Mouse (Mus musculus): ENCODE results near the gene Stk33. TPM values are rescaled to one million over a fixed set of nuclear protein-coding genes. Genes with fewer than 3 reads are reported as not detected.

Stk33 gene
- total RNA-seq, 2 experiments from 2014 or later = 0.17 to 0.51 TPM

DNA sequence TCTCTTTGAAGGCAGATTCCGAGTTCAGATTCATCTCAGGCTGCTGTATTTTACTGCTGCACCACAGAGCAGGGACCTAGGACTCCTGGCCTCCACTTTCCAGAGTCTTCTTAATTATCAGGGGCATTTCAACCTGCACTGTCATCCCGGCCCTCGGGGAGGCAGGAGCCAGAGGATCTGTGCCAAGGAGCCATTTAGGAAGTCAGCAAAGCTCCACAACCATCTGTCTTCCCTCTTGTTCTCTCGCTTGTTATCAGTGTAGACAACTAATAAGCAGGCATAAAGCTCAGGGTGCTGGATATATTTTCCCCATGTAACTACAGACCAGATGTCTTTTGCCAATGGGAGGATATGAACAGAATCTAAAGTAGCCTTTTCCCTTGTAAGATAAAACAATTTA lies 112.1 kb downstream of the Stk33 start:
- no peak for TF ChIP-seq CTCF (IDR thresholded peaks at IDR 0.05)
- Histone ChIP-seq H3K4me3 (no peak overlapping the region), H3K27ac (no peak overlapping the region)
- intact Hi-C loops (cut with DNase I) = no loop called here
- no peak for DNase-seq

DNA sequence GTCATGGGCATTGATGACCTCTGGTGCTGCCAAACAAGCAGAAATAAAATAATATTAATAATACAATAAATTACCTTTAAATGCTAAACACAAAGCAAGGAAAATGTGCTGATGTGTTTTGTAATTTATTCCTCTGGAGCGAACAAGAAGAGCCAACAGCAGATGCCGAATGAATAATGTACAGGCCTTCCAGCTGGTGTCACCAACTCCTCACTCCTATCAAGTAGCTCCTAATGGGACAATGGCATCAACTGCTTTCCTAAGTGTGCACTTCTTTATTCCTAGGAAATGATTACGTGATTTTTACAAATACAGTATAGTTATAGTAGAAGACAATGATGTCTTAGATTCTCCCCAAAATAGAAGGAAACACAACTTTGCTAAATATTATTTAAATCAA lies 113.2 kb downstream of the Stk33 start:
- H3K4me3 ChIP-seq = no peak overlapping the region
- no peak overlapping the region for H3K27ac ChIP-seq
- no peak for DNase-seq
- no peak for TF ChIP-seq CTCF (IDR thresholded peaks at IDR 0.05)
- intact Hi-C loops (cut with DNase I) = no loop called here

DNA sequence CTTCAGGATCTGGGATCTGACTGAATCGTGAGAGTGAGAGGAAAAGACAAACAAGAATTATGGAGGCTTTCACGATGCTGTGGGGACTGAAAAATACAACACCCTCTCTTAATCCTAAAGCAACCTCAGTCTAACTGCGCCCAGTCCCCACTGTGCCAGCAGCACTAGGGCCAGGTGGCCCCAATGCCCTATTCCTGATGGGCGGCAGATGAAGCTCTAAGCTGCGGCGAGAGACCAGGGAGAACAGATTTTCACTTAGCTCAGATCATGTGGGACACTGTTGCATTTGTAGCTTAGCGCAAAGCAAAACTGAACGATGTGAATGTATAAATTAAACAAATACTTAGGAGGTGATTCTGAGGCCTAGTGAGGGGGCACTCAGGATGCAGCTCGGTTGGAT lies 113.7 kb downstream of the Stk33 start:
- TF ChIP-seq CTCF (IDR thresholded peaks at IDR 0.05) = no peak
- DNase-seq = no peak
- intact Hi-C loops (cut with DNase I) = no loop called here
- Histone ChIP-seq H3K27ac (no peak overlapping the region), H3K4me3 (no peak overlapping the region)

DNA sequence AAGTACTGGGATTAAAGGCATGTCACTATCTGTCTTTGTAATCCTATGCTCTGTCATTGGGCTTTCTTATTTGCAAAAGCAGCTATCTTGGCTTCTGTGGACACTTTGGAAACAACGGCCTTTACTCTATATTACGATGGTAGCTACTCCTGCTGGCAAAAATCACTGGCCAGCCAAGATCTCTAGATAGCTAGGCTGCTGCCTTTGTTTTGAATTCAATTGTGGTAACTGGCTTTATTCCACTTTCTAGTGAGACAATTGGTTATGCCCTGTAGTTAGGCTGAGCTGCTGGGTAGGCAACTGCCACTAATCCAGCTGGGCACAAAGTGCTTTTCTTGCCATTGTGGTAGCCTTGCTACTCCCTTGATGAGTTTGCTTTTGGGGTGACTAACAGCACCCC lies 129.4 kb downstream of the Stk33 start:
- no peak for DNase-seq
- H3K4me3 ChIP-seq = no peak overlapping the region
- intact Hi-C loops (cut with DNase I) = no loop called here
- no peak for TF ChIP-seq CTCF (IDR thresholded peaks at IDR 0.05)
- H3K27ac ChIP-seq = no peak overlapping the region

DNA sequence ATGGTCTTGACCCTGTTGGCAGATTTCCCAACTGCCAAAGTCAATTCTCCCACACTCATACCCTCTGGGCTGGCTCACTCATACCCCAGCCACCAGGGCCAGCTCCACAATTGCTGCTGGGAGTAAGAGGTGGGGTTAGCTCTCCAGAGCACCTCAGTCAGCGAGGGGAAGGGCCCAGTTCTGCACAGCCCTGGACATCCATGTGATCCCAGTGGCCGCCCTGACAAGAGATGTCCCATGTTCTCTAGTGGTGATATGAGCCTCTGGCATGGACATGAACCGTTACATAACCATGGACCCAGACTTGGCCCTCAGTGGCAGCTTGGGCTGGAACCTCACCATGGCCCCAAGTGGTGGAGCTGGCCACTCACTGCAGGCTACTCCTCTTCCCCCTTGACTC lies 143.1 kb downstream of the Stk33 start:
- Histone ChIP-seq H3K4me3 (no peak overlapping the region), H3K27ac (no peak overlapping the region)
- no peak for DNase-seq
- intact Hi-C loops (cut with DNase I) = no loop called here
- no peak for TF ChIP-seq CTCF (IDR thresholded peaks at IDR 0.05)

DNA sequence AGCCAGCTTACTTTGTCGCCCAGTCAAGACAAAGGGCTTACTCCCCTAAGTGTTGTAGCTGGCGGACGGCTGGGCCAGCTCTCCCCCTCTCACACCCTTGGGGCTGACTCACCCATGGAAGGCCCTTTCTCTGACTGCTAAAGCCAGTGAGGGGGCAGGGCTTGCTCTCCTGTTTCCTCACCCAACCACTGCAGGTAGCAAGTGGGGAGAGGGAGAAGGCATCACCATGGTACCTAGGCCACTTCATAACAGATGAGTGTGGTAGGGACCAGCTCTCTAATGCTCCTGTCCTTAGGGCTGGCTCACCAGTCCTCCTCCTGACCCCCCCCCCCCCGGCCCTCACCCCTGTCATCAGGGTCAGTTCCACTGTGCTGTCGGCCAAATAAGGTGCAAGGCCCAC lies 143.5 kb downstream of the Stk33 start:
- Histone ChIP-seq H3K4me3 (no peak overlapping the region), H3K27ac (no peak overlapping the region)
- intact Hi-C loops (cut with DNase I) = no loop called here
- TF ChIP-seq CTCF (IDR thresholded peaks at IDR 0.05) = no peak
- DNase-seq = no peak

DNA sequence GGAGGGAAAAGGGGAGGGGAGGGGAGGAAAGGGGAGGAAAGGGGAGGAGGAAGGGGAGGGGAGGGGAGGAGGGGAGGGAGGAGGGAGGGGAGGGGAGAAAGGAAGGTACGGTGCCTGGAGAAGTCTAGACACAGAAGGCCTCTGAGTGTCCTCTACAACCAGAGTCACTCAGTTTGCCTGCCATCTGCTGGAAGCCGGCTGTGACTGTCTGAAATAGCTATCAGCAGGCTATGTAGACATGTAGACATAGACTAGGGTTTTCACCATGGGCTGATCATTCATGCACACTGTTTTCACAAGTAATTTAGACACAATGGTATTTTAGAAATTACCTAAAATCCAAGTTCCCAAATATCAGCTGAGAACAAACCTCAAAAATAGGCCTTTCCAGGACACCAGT lies 148.4 kb downstream of the Stk33 start:
- DNase-seq = no peak
- no peak; the same call in 1 of the 2 replicates for TF ChIP-seq CTCF (IDR thresholded peaks at IDR 0.05)
- no peak overlapping the region for H3K4me3 ChIP-seq
- intact Hi-C loops (cut with DNase I) = no loop called here
- H3K27ac ChIP-seq = no peak overlapping the region

DNA sequence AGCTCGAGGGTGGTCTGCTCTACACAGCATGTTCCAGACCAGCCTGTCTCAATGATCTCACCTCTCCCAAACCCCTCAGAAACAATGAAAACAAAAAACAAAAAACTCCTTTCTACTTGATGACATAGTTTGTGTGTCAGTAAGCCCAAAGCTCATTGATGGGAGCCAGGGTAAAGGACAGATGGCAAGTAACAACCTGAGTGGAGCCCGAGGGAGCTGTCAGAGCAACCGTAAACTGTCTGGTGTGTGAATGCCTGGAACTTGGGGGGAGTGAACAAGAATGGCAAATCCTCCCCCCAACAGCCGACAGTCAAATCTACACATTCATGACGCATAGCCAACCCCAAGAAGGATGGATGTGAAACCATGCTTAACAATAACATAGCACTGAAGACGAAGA lies 149.8 kb downstream of the Stk33 start:
- H3K27ac ChIP-seq = no peak overlapping the region
- intact Hi-C loops (cut with DNase I) = no loop called here
- DNase-seq = no peak
- no peak overlapping the region for H3K4me3 ChIP-seq
- no peak for TF ChIP-seq CTCF (IDR thresholded peaks at IDR 0.05)

DNA sequence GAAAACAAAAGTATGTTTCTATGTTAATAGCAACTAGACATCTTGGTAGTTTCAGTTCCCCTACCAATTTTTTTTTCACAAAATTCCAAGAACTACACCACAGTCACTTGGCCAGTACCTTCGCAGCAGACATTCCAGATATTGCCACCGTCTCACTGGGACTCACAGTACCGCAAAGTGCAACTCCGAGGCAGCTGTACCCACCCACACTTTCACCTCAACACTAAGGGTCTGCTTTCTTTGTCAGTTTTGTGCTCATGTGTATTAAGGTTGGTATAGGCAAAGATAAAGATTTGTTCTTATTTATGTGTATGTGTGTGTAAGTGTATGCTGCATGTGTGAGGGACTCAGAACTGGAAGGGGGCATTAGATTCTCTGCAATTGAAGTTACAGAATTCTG lies 156.8 kb downstream of the Stk33 start:
- no peak for TF ChIP-seq CTCF (IDR thresholded peaks at IDR 0.05)
- DNase-seq = no peak
- Histone ChIP-seq H3K4me3 (no peak overlapping the region), H3K27ac (no peak overlapping the region)
- intact Hi-C loops (cut with DNase I) = no loop called here

DNA sequence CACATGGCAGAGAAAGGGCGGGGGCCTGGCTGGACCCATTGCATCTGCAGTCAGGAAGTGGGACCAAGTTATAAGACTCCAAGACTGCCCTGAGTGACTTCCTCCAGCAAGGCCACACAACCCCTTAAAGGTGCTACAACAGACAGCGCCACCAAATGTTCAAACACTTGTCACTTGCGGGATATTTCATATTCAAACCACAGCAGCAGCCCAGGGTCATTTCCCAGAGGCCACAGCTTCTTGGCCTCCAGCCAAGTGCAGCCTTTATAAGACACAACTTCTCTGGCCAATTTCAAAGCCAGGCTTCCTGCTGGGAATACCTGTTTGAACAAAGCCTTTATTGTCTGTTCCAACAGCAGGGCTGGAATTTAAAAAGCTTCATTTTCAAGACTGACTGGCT lies 162.3 kb downstream of the Stk33 start:
- TF ChIP-seq CTCF (IDR thresholded peaks at IDR 0.05) = no peak
- no peak overlapping the region for H3K4me3 ChIP-seq
- intact Hi-C loops (cut with DNase I) = no loop called here
- no peak for DNase-seq
- H3K27ac ChIP-seq = no peak overlapping the region

DNA sequence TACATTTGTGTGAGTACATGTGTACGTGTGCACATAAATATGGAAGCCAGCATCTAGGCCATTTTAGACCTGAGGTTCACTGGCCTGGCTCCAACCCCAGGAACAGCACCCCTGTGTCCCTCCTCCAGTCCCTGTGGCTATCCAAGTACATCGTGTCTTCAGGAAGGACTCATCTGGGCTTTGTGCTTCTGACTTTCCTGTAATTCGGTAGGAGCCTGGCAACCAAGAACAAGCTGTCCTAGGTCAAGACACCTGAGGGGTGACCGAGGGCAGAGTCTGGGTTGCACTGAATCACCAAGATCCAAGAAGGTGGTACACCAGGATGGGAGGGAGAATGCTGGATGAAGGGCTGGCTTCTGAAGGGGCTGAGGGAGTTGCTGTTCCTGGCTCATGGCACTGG lies 163.0 kb downstream of the Stk33 start:
- TF ChIP-seq CTCF (IDR thresholded peaks at IDR 0.05) = no peak
- no peak for DNase-seq
- intact Hi-C loops (cut with DNase I) = no loop called here
- Histone ChIP-seq H3K27ac (no peak overlapping the region), H3K4me3 (no peak overlapping the region)

DNA sequence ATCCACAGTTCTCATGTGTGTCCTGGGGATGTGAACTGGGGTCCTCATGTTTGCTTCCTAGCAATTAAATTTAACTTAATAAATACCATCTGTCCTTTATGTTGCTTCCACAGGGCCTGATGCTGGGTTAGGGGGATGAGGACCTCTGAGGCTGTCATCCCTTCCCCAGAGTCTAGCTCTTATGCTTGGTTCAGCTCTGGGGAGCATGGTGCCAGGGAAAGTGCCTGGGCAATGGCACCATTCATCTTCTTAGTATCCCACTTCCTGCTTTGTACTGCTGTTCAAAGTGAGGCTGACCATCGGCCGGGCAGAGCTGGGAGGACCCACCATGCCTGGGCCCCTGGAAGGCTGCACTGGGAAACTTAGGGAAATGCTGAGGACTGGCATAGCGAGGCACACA lies 163.7 kb downstream of the Stk33 start:
- DNase-seq = no peak
- no peak overlapping the region for H3K27ac ChIP-seq
- no peak overlapping the region for H3K4me3 ChIP-seq
- intact Hi-C loops (cut with DNase I) = no loop called here
- no peak for TF ChIP-seq CTCF (IDR thresholded peaks at IDR 0.05)

DNA sequence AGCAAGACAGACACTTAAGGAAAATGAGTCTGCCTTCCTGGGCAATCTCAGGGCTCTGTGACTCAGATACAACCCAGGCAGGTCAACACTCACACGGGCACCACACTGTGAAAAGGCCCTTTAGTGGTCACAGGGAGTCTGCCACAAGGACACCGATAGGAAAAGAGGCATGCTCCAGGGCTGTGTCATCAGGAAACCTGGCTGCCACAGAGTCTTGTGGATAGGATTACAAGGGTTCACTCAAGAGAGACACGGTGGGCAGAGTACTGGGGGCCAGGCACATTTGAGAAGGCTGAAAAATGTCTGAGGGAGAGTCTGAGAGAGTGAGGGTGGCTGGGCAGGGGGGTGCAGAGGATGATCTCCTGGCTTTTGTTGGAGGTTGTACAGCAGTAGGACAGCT lies 164.6 kb downstream of the Stk33 start:
- intact Hi-C loops (cut with DNase I) = no loop called here
- Histone ChIP-seq H3K27ac (no peak overlapping the region), H3K4me3 (no peak overlapping the region)
- no peak for TF ChIP-seq CTCF (IDR thresholded peaks at IDR 0.05)
- DNase-seq = no peak

DNA sequence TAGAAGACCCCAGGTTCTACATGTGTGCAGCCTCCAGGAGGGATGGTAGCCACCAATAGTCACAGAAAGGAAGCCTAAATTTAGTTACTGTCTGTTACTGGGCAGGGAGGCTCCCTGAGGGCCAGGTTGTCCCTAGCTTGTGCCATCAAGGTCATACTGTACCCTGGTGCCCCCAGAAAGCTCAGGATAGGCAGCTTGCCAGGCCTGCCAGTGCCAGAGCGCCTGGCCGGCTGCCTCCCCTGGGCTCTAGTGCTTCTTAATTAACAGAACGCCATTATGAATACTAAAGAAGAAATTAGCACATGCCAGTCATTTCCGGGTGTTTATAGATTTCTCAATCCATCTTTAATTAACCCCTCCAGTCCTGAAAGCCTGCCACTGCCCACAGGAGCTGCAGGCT lies 169.8 kb downstream of the Stk33 start:
- DNase-seq = no peak
- Histone ChIP-seq H3K27ac (no peak overlapping the region), H3K4me3 (no peak overlapping the region)
- no peak for TF ChIP-seq CTCF (IDR thresholded peaks at IDR 0.05)
- intact Hi-C loops (cut with DNase I) = no loop called here

DNA sequence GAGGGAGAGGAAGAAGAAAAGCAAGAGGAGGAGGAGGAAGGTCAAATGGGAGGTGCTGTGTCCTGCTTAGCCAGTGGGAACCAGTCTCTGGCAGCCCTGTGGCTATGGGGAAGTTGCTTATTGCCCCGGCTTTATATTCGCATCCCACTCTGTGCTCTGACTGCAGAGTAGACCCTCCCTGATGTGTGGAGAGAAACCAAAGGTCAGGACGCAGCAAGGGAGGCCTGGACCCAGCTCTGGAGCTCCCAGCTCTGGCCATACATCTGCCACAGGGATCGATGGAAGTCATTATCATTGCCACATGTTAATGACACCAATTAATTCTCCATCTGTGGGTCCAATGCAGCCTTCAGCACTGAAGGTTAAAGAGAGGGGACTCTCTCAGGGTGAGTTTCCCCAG lies 171.5 kb downstream of the Stk33 start:
- H3K27ac ChIP-seq = no peak overlapping the region
- intact Hi-C loops (cut with DNase I) = no loop called here
- TF ChIP-seq CTCF (IDR thresholded peaks at IDR 0.05) = no peak
- H3K4me3 ChIP-seq = no peak overlapping the region
- DNase-seq = no peak

All from gastrocnemius, adult 2 months (tissue).